Mouse (Mus musculus): ENCODE data around the gene Gm10638. TPM values are rescaled to one million over a fixed set of nuclear protein-coding genes. Genes with fewer than 3 reads are reported as not detected.

The Gm10638 gene
- 0.43 and 1.5 TPM in 2 replicates for total RNA-seq (2014; rRNA removed)
- polyA plus RNA-seq (2015; fragmentation: Nextera tagmentation; extraction: Ambion mirVana), result 8.2 and 8.9 TPM in 2 replicates

DNA sequence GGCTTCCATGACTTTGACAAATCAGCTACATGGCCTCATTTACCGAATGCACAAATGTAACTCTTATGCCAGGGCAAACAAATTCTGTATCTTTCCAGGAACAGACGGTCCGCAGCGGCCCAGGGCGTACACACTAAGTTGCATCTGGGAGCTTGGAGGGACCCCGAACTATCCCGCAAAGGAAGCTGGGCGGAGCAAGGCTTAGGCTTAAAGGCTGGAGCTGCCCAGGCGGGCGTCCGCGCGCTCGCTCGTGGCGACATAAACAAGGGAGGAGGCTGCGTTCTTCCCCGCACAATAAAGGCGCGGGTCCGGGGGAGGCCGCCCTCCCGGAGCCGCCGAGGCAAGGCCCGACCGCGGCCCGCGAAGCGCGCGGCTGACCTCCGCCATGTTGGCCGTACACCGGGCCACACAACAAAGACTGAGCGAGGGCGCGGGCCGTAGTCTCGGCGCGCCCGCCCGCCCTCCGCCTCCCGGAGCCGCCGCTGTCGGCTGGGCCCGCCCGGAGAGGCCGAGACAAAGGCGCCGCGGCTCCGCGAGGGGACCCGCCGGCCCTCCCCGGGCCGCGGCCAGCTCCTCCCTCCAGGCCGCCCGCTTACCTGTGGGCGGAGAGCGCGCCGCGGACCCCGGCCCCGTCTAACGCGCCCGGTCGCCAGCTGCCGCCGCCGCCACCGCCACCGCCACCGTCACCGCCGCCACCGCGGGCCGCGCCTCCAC lies at the start of gene Gm10638, which contains the start of gene Siah1a:
Gene Gm10638 (plus strand): TSS at position 479 of the 714 bp plus-strand sequence.
Gene Siah1a (minus strand): TSS at position 714 of the 714 bp plus-strand sequence.
- Histone ChIP-seq H3K4me3 (ENCODE audit: low read depth, low read length) (peak within 1 kb of the TSS; percentile 97), H3K9ac (peak within 1 kb of the TSS; percentile 95), H3K36me3 (ENCODE audit: insufficient read depth) (no peaks in the 10 kb centered on the region), H3K27me3 (ENCODE audit: insufficient read depth, low read length) (no peaks in the 10 kb centered on the region), H3K4me2 (ENCODE audit: low read depth) (peak within 1 kb of the TSS; percentile 77), H3K9me3 (ENCODE audit: low read length) (no peaks in the 10 kb centered on the region), H3K27ac (ENCODE audit: low read depth, low read length) (peak within 1 kb of the TSS; percentile 96), H3K4me1 (ENCODE audit: insufficient read depth) (peaks cover 16% of the 10 kb centered on the region)
- ATAC-seq, result peak; percentile 73
- no peak for TF ChIP-seq CTCF (IDR thresholded peaks at IDR 0.05; ENCODE audit: low read depth)
- DNase-seq, result peak; percentile 72
- WGBS, result 3% methylated on average over 60 of the region's 88 CpGs

DNA sequence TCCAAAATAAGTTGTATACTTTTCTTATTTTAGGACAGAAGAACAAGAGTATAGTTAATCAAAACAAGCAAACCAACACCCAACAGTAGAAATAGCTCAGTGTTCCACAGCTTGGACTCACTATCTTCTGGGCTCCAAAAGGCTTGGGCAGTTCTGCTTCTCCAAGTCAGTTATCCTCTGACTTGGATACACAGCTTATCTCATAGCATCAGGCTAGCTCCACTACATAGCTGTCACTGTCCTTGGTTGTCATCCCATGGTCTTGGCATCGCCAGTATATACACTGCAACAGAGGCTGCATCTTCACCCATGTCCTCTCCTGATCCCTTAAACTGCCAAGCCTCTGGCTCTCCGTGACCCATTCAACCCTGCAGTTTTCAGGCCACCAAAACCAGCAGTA lies 49.8 kb upstream of the Gm10638 start:
- Histone ChIP-seq H3K4me3 (ENCODE audit: low read depth, low read length) (no peak overlapping the region), H3K9ac (no peak overlapping the region), H3K4me2 (ENCODE audit: low read depth) (no peak overlapping the region), H3K4me1 (ENCODE audit: insufficient read depth) (no peaks in the 10 kb centered on the region), H3K9me3 (ENCODE audit: low read length) (no peaks in the 10 kb centered on the region), H3K27ac (ENCODE audit: low read depth, low read length) (no peak overlapping the region), H3K27me3 (ENCODE audit: insufficient read depth, low read length) (no peaks in the 10 kb centered on the region), H3K36me3 (ENCODE audit: insufficient read depth) (peaks cover 13% of the 10 kb centered on the region)
- 89% methylated on average over 2 of the region's 2 CpGs for WGBS
- no peak for DNase-seq
- TF ChIP-seq CTCF (IDR thresholded peaks at IDR 0.05; ENCODE audit: low read depth), result no peak
- ATAC-seq, result no peak

DNA sequence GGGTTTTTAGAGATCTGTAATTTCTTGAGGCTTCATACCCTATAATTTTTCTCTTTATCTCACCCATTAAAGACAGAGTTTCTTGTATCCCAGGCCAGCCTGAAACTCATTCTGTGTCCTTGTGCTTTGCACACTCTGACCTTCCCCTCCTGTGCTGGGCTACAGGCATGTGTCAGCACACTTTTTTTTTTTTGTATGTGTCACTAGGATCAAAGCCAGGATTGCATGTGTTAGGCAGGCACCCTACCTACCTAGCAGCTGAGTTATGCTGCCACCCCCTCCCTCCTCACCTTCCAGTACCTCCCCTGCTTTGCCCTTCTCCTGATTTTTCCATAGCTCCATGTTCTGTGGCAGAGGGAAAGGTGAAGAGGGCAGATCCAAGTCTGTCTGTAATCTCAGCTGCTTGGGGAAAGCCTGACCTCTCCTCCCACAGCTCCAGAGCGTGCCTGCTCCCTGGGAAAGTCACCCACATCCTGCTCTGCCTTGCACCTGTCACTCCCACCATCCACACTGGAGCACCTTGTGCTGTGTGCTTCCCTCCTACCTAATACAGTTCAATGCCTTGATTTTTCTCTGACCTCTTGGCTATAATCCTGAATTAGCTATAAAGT lies 46.6 kb upstream of the Gm10638 start:
- no peak overlapping the region for H3K9ac ChIP-seq
- H3K27ac ChIP-seq (ENCODE audit: low read depth, low read length), result no peak overlapping the region
- H3K9me3 ChIP-seq (ENCODE audit: low read length), result no peaks in the 10 kb centered on the region
- H3K4me1 ChIP-seq (ENCODE audit: insufficient read depth), result no peaks in the 10 kb centered on the region
- TF ChIP-seq CTCF (IDR thresholded peaks at IDR 0.05; ENCODE audit: low read depth), result no peak
- ATAC-seq (no peak), DNase-seq (no peak)
- H3K27me3 ChIP-seq (ENCODE audit: insufficient read depth, low read length), result no peaks in the 10 kb centered on the region
- no peak overlapping the region for H3K4me2 ChIP-seq (ENCODE audit: low read depth)
- 73% methylated on average over 1 of the region's 1 CpGs for WGBS
- H3K36me3 ChIP-seq (ENCODE audit: insufficient read depth), result peaks cover 13% of the 10 kb centered on the region
- H3K4me3 ChIP-seq (ENCODE audit: low read depth, low read length), result no peak overlapping the region

DNA sequence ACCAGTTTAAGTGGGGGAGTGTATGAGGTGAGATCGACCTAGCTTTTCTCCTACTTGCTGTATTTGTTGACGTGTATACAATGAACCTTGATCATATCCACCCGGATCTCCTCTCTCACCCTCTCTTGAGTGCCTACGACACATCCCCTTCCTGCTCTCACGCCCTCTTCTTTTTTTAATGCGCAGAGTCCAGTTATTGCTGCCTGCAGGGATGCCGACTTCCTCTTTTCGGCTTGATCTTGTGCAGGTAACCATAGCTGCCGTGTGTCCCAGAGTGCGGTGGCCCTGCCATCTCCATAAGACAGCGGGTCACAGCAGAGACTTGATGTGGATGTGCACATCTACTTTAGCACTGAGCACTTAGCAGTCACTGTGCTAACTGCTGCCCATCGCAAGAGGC lies 46.0 kb upstream of the Gm10638 start:
- no peak overlapping the region for H3K4me2 ChIP-seq (ENCODE audit: low read depth)
- no peak overlapping the region for H3K27ac ChIP-seq (ENCODE audit: low read depth, low read length)
- H3K4me1 ChIP-seq (ENCODE audit: insufficient read depth), result no peaks in the 10 kb centered on the region

DNA sequence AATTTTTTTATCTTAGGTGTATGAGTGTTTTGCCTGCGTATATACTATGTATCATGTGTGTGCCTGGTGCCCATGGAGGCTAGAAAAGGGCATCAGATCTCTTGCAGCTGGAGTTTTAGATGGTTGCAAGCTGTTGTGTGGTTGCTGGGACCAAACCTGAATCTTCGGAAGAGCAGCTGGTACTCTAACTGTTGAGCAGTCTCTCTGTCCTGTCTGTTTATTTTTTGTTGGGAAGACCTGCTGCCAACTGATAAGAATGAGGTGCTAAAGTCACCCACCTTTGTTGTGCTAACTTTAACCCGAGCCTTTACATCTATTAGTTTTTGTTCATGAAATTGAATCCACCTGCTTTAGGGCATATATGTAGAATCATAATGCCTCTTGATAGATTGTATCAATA lies 43.0 kb upstream of the Gm10638 start:
- H3K9me3 ChIP-seq (ENCODE audit: low read length), result no peaks in the 10 kb centered on the region
- WGBS, result 81% methylated on average over 3 of the region's 3 CpGs
- no peak for ATAC-seq

More for the DNA sequence above, 46.0 kb upstream of the Gm10638 start:
- H3K9ac ChIP-seq, result no peak overlapping the region
- 91% methylated on average over 12 of the region's 12 CpGs for WGBS
- no peak for DNase-seq
- H3K27me3 ChIP-seq (ENCODE audit: insufficient read depth, low read length), result no peaks in the 10 kb centered on the region
- H3K4me3 ChIP-seq (ENCODE audit: low read depth, low read length), result no peak overlapping the region
- ATAC-seq, result no peak
- TF ChIP-seq CTCF (IDR thresholded peaks at IDR 0.05; ENCODE audit: low read depth), result no peak
- no peaks in the 10 kb centered on the region for H3K9me3 ChIP-seq (ENCODE audit: low read length)
- peaks cover 13% of the 10 kb centered on the region for H3K36me3 ChIP-seq (ENCODE audit: insufficient read depth)

DNA sequence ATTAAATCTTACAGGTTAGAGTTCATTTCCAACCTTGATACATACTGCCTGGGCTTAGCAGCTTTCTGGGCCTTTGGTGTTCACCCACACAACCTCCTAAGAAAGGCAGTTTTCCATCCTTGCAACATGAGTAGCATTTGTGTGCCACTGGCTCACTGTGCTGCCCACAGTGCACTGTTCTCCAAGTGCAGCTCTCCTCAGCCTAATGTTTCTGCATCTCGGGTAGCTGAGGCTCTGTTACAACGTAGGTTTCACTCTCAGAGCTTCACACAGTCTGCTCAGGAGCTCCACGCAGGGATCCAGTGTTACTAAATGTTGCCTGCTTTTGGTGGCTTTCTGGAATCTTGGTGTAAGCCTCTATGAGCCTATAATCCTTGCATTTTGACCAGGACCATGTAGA lies 40.2 kb upstream of the Gm10638 start:
- Histone ChIP-seq H3K4me1 (ENCODE audit: insufficient read depth) (no peaks in the 10 kb centered on the region), H3K9me3 (ENCODE audit: low read length) (no peaks in the 10 kb centered on the region), H3K36me3 (ENCODE audit: insufficient read depth) (no peaks in the 10 kb centered on the region), H3K4me3 (ENCODE audit: low read depth, low read length) (no peak overlapping the region), H3K27me3 (ENCODE audit: insufficient read depth, low read length) (no peaks in the 10 kb centered on the region), H3K27ac (ENCODE audit: low read depth, low read length) (no peak overlapping the region), H3K9ac (no peak overlapping the region), H3K4me2 (ENCODE audit: low read depth) (no peak overlapping the region)
- TF ChIP-seq CTCF (IDR thresholded peaks at IDR 0.05; ENCODE audit: low read depth), result no peak
- 78% methylated on average over 3 of the region's 3 CpGs for WGBS
- DNase-seq (no peak), ATAC-seq (no peak)

More for the DNA sequence above, 43.0 kb upstream of the Gm10638 start:
- Histone ChIP-seq H3K27me3 (ENCODE audit: insufficient read depth, low read length) (no peaks in the 10 kb centered on the region), H3K4me3 (ENCODE audit: low read depth, low read length) (no peak overlapping the region), H3K36me3 (ENCODE audit: insufficient read depth) (peaks cover 4% of the 10 kb centered on the region; the same call in 1 of the 2 replicates), H3K9ac (no peak overlapping the region), H3K4me2 (ENCODE audit: low read depth) (no peak overlapping the region), H3K27ac (ENCODE audit: low read depth, low read length) (no peak overlapping the region), H3K4me1 (ENCODE audit: insufficient read depth) (no peaks in the 10 kb centered on the region)
- no peak for DNase-seq
- TF ChIP-seq CTCF (IDR thresholded peaks at IDR 0.05; ENCODE audit: low read depth), result no peak

DNA sequence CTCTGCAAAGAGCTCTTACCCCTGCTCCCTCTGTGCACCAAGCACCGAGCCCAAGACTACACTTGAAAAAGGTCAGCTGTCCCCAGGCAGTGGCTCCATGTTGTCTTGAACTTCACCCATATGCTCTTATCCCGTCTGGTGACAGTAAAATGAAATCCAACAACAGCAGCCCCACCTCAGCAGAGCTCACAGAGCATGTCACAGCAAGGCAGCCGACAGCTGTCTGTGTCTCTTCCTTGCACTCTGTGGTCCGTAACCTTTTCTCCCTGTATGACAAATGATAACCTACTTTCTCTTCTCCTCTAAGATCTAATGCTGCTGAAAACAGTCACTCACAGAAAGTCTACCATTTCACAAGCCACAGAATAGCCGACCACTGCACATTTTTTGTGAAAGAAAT lies 38.7 kb upstream of the Gm10638 start:
- H3K27me3 ChIP-seq (ENCODE audit: insufficient read depth, low read length), result no peaks in the 10 kb centered on the region
- DNase-seq (no peak), ATAC-seq (no peak)
- TF ChIP-seq CTCF (IDR thresholded peaks at IDR 0.05; ENCODE audit: low read depth), result no peak
- H3K27ac ChIP-seq (ENCODE audit: low read depth, low read length), result no peak overlapping the region
- no peaks in the 10 kb centered on the region for H3K4me1 ChIP-seq (ENCODE audit: insufficient read depth)
- 81% methylated on average over 5 of the region's 5 CpGs for WGBS
- no peak overlapping the region for H3K9ac ChIP-seq
- no peaks in the 10 kb centered on the region for H3K9me3 ChIP-seq (ENCODE audit: low read length)
- no peaks in the 10 kb centered on the region for H3K36me3 ChIP-seq (ENCODE audit: insufficient read depth)
- no peak overlapping the region for H3K4me2 ChIP-seq (ENCODE audit: low read depth)
- H3K4me3 ChIP-seq (ENCODE audit: low read depth, low read length), result no peak overlapping the region

Measured in forebrain, postnatal 0 days (tissue).